Comparison of ENCODE assay signal across 12 mouse cellular contexts in genomic region chr19:58450716-58451115, GRCm38 (mm10). TPM values are rescaled to one million over a fixed set of nuclear protein-coding genes. Genes with fewer than 3 reads are reported as not detected.
A peak's percentile ranks its signal among the peaks of the same experiment; 100 is the strongest.
DNase-seq lines count a peak whose midpoint lies in the region; ATAC-seq and TF ChIP-seq lines count a peak whose summit lies in the region.
"Had no signal": no experiment of that assay in that cellular context is flagged by ENCODE, and none has a peak within 500 bp of the region (broad histone marks: within the 10 kb centered on the region; RNA-seq: fewer than 3 reads in every experiment).

No protein-coding gene starts in this region.

- no peaks in the 10 kb centered on the region for H3K9me3 ChIP-seq in kidney, postnatal 0 days (replicated peaks; ENCODE audit: low read length)
- H3K9me3 ChIP-seq in limb, embryonic 14.5 days (ENCODE audit: control insufficient read depth, low read length): no peaks in the 10 kb centered on the region
- H3K9me3 ChIP-seq: heart, embryonic 15.5 days; liver, embryonic 13.5 days had no signal

- H3K4me3 ChIP-seq in kidney, postnatal 0 days (replicated peaks; ENCODE audit: low read depth, low read length): no peak overlapping the region
- no peak overlapping the region for H3K4me3 ChIP-seq in limb, embryonic 14.5 days (replicated peaks; ENCODE audit: low read length)
- H3K4me3 ChIP-seq: gastrocnemius, adult 2 months; heart, embryonic 15.5 days; liver, embryonic 13.5 days had no signal

- no peak for TF ChIP-seq CTCF in kidney, postnatal 0 days (IDR thresholded peaks at IDR 0.05; ENCODE audit: low read depth)

- peak overlapping the region; percentile 21; the same call in 1 of the 2 replicates for H3K4me2 ChIP-seq in kidney, postnatal 0 days (ENCODE audit: low read length)
- H3K4me2 ChIP-seq in limb, embryonic 14.5 days (replicated peaks; ENCODE audit: low read depth, low read length, severe bottlenecking): no peak overlapping the region
- H3K4me2 ChIP-seq: heart, embryonic 15.5 days; liver, embryonic 13.5 days had no signal

- no peak for ATAC-seq in kidney, postnatal 0 days (replicated peaks; ENCODE audit: low FRiP score, low read depth)
- ATAC-seq in limb, embryonic 14.5 days (ENCODE audit: low FRiP score, low read depth): no peak

- 0 out of 2 replicates have a peak, but pooled peaks cover 4% of the 10 kb centered on the region for H3K4me1 ChIP-seq in kidney, postnatal 0 days (replicated peaks; ENCODE audit: insufficient read depth, low read length)
- peaks cover 38% of the 10 kb centered on the region for H3K4me1 ChIP-seq in limb, embryonic 14.5 days (ENCODE audit: control insufficient read depth, insufficient read depth, low read length)

- no peak for TF ChIP-seq POLR2A in limb, embryonic 14.5 days (IDR thresholded peaks at IDR 0.05; ENCODE audit: borderline replicate concordance, extremely low read depth, insufficient read depth, insufficient read length)

- H3K27me3 ChIP-seq in kidney, postnatal 0 days (ENCODE audit: insufficient read depth, low read length): no peaks in the 10 kb centered on the region
- peaks cover 33% of the 10 kb centered on the region for H3K27me3 ChIP-seq in limb, embryonic 14.5 days (ENCODE audit: control insufficient read depth, insufficient read depth, low read length)

- WGBS in kidney, postnatal 0 days: 50% methylated on average over 5 of the region's 5 CpGs
- WGBS in limb, embryonic 14.5 days: 34% methylated on average over 5 of the region's 5 CpGs

- H3K27ac ChIP-seq in kidney, postnatal 0 days: no peak overlapping the region
- no peak overlapping the region for H3K27ac ChIP-seq in limb, embryonic 14.5 days (replicated peaks; ENCODE audit: low read depth, low read length)
- H3K27ac ChIP-seq: gastrocnemius, adult 2 months; heart, embryonic 15.5 days; liver, embryonic 13.5 days had no signal

- no peak for DNase-seq in kidney, postnatal 0 days (ENCODE audit: low spot score)
- no peak for DNase-seq in kidney, adult 9 months
- DNase-seq in 3T3-L1 (ENCODE audit: low read depth, low spot score) (peak; percentile 35), ZHBTc4 (ENCODE audit: low read depth, low spot score) (peak; percentile 9)
- peak; percentile 68 for DNase-seq in limb, embryonic 14.5 days (ENCODE audit: low spot score)
- no peak for DNase-seq in adrenal gland, postnatal 4 days (ENCODE audit: low spot score in 2 of 2)
- DNase-seq in yolk sac, embryonic 10.5 days (ENCODE audit: low spot score): no peak
- no peak for DNase-seq in left cerebral cortex, adult 11 months (ENCODE audit: low spot score)
- DNase-seq: gastrocnemius, adult 2 months; kidney, postnatal 36 days; liver, embryonic 13.5 days had no signal

- no peaks in the 10 kb centered on the region for H3K36me3 ChIP-seq in kidney, postnatal 0 days (ENCODE audit: insufficient read depth, low read length)
- H3K36me3 ChIP-seq in limb, embryonic 14.5 days (ENCODE audit: control insufficient read depth, insufficient read depth, low read length): no peaks in the 10 kb centered on the region
- H3K36me3 ChIP-seq: heart, embryonic 15.5 days; liver, embryonic 13.5 days had no signal

- H3K9ac ChIP-seq in kidney, postnatal 0 days (ENCODE audit: low read depth, low read length): no peak overlapping the region
- no peak overlapping the region for H3K9ac ChIP-seq in limb, embryonic 14.5 days (ENCODE audit: low read depth, low read length, severe bottlenecking)
- H3K9ac ChIP-seq: heart, embryonic 15.5 days; liver, embryonic 13.5 days had no signal

RNA-seq across cellular contexts. Expression of gene Gfra1, which starts 5.0 kb away (rescaled TPM):
- 55.3 and 56.4 TPM in 2 replicates for polyA plus RNA-seq in kidney, postnatal 0 days (2015; fragmentation: Nextera tagmentation; extraction: Ambion mirVana)
- 19.5 and 20.3 TPM in 2 replicates for polyA plus RNA-seq in limb, embryonic 14.5 days (2012; rRNA removed)
- polyA plus RNA-seq in limb, embryonic 14.5 days (2014; fragmentation: Nextera tagmentation; extraction: Ambion mirVana): 18.5 and 19.9 TPM in 2 replicates
- total RNA-seq in adrenal gland, postnatal 4 days (2021): 1 to 10 TPM; 6.7 to 8.2 TPM

Comparison
In these comparisons a context has a peak if more than half of its experiments do, and no peak if none do; other contexts are left out.
1. DNase-seq: peak in 3T3-L1 (single experiment), ZHBTc4 (single experiment) and limb, embryonic 14.5 days (single experiment); none in kidney, postnatal 0 days (single experiment), kidney, adult 9 months (single experiment), adrenal gland, postnatal 4 days (0 of 2), yolk sac, embryonic 10.5 days (single experiment) and left cerebral cortex, adult 11 months (single experiment).